Mouse (Mus musculus): ENCODE results near the gene Kdm1a. TPM values are rescaled to one million over a fixed set of nuclear protein-coding genes. Genes with fewer than 3 reads are reported as not detected.

Gene Kdm1a
- total RNA-seq, 1 experiment = 124 TPM

- no peak overlapping the region for H3K27ac ChIP-seq (ENCODE audit: insufficient read depth, low read depth, low read length, poor library complexity, severe bottlenecking)
- H3K4me3 ChIP-seq (ENCODE audit: insufficient read depth in 1 of 2, low read depth in 1 of 2, low read length in 2 of 2, poor library complexity in 1 of 2, severe bottlenecking in 1 of 2) = no peak overlapping the region
- H3K36me3 ChIP-seq (ENCODE audit: control insufficient read depth, insufficient read depth, low read length, poor library complexity, severe bottlenecking) = peaks cover 38% of the 10 kb centered on the region
- no peaks in the 10 kb centered on the region for H3K4me1 ChIP-seq (ENCODE audit: control insufficient read depth in 2 of 2, insufficient read depth in 2 of 2, low read length in 2 of 2, poor library complexity in 1 of 2)
- H3K9me3 ChIP-seq (ENCODE audit: control insufficient read depth, insufficient read depth, low read depth, low read length) = no peaks in the 10 kb centered on the region
- DNase-seq (ENCODE audit: low read depth, low spot score) = no peak
- no peak overlapping the region for H3K9ac ChIP-seq (ENCODE audit: insufficient read depth, low read depth, low read length, poor library complexity, severe bottlenecking)
- in situ Hi-C loops (cut with MboI; ENCODE audit: low sequenced_read_pairs in 2 of 2, unreplicated experiment in 2 of 2) = no loop called here
- TF ChIP-seq ZC3H11A (IDR thresholded peaks at IDR 0.05; ENCODE audit: borderline replicate concordance, low read depth, low read length) (no peak), MAFK (IDR thresholded peaks at IDR 0.05; ENCODE audit: insufficient read depth, low read depth, low read length) (no peak), ZNF384 (IDR thresholded peaks at IDR 0.05; ENCODE audit: low read depth, low read length) (no peak), CHD2 (IDR thresholded peaks at IDR 0.05; ENCODE audit: low read depth, low read length) (no peak), HCFC1 (IDR thresholded peaks at IDR 0.05; ENCODE audit: borderline replicate concordance, insufficient read depth, low read length) (no peak)
Measured at GRCm38 (mm10) chr4:136545151-136545550, 57.4 kb downstream of the Kdm1a start.

- in situ Hi-C loops (cut with MboI; ENCODE audit: low sequenced_read_pairs in 2 of 2, unreplicated experiment in 2 of 2) = no loop called here
- no peaks in the 10 kb centered on the region for H3K9me3 ChIP-seq (ENCODE audit: control insufficient read depth, insufficient read depth, low read depth, low read length)
- no peak for TF ChIP-seq HCFC1 (IDR thresholded peaks at IDR 0.05; ENCODE audit: borderline replicate concordance, insufficient read depth, low read length)
- TF ChIP-seq CHD2 (IDR thresholded peaks at IDR 0.05; ENCODE audit: low read depth, low read length) = no peak
- no peak for TF ChIP-seq MAFK (IDR thresholded peaks at IDR 0.05; ENCODE audit: insufficient read depth, low read depth, low read length)
- TF ChIP-seq ZC3H11A (IDR thresholded peaks at IDR 0.05; ENCODE audit: borderline replicate concordance, low read depth, low read length) = peak; percentile 35; the same call in 1 of the 2 replicates
- no peak for TF ChIP-seq ZNF384 (IDR thresholded peaks at IDR 0.05; ENCODE audit: low read depth, low read length)
- no peak overlapping the region for H3K9ac ChIP-seq (ENCODE audit: insufficient read depth, low read depth, low read length, poor library complexity, severe bottlenecking)
- no peaks in the 10 kb centered on the region for H3K4me1 ChIP-seq (ENCODE audit: control insufficient read depth in 2 of 2, insufficient read depth in 2 of 2, low read length in 2 of 2, poor library complexity in 1 of 2)
- no peak overlapping the region for H3K27ac ChIP-seq (ENCODE audit: insufficient read depth, low read depth, low read length, poor library complexity, severe bottlenecking)
- no peaks in the 10 kb centered on the region; the same call in 1 of the 2 replicates for H3K36me3 ChIP-seq (ENCODE audit: control insufficient read depth, insufficient read depth, low read length, poor library complexity, severe bottlenecking)
- DNase-seq (ENCODE audit: low read depth, low spot score) = peak; percentile 43
- no peak overlapping the region for H3K4me3 ChIP-seq (ENCODE audit: insufficient read depth in 1 of 2, low read depth in 1 of 2, low read length in 2 of 2, poor library complexity in 1 of 2, severe bottlenecking in 1 of 2)
Measured at GRCm38 (mm10) chr4:136526412-136526811, 76.1 kb downstream of the Kdm1a start.

GRCm38 (mm10) chr4:136524309-136524708, 78.2 kb downstream of the Kdm1a start:
- in situ Hi-C loops (cut with MboI; ENCODE audit: low sequenced_read_pairs in 2 of 2, unreplicated experiment in 2 of 2) = no loop called here
- TF ChIP-seq CHD2 (IDR thresholded peaks at IDR 0.05; ENCODE audit: low read depth, low read length) = no peak
- no peak for TF ChIP-seq MAFK (IDR thresholded peaks at IDR 0.05; ENCODE audit: insufficient read depth, low read depth, low read length)
- no peak for TF ChIP-seq ZC3H11A (IDR thresholded peaks at IDR 0.05; ENCODE audit: borderline replicate concordance, low read depth, low read length)
- no peak for TF ChIP-seq HCFC1 (IDR thresholded peaks at IDR 0.05; ENCODE audit: borderline replicate concordance, insufficient read depth, low read length)
- TF ChIP-seq ZNF384 (IDR thresholded peaks at IDR 0.05; ENCODE audit: low read depth, low read length) = no peak
- Histone ChIP-seq H3K36me3 (ENCODE audit: control insufficient read depth, insufficient read depth, low read length, poor library complexity, severe bottlenecking) (no peaks in the 10 kb centered on the region; the same call in 1 of the 2 replicates), H3K9ac (ENCODE audit: insufficient read depth, low read depth, low read length, poor library complexity, severe bottlenecking) (no peak overlapping the region), H3K4me3 (ENCODE audit: insufficient read depth in 1 of 2, low read depth in 1 of 2, low read length in 2 of 2, poor library complexity in 1 of 2, severe bottlenecking in 1 of 2) (no peak overlapping the region), H3K4me1 (ENCODE audit: control insufficient read depth in 2 of 2, insufficient read depth in 2 of 2, low read length in 2 of 2, poor library complexity in 1 of 2) (no peaks in the 10 kb centered on the region), H3K27ac (ENCODE audit: insufficient read depth, low read depth, low read length, poor library complexity, severe bottlenecking) (no peak overlapping the region), H3K9me3 (ENCODE audit: control insufficient read depth, insufficient read depth, low read depth, low read length) (no peaks in the 10 kb centered on the region)
- DNase-seq (ENCODE audit: low read depth, low spot score) = no peak

- Histone ChIP-seq H3K4me3 (ENCODE audit: insufficient read depth in 1 of 2, low read depth in 1 of 2, low read length in 2 of 2, poor library complexity in 1 of 2, severe bottlenecking in 1 of 2) (no peak overlapping the region), H3K4me1 (ENCODE audit: control insufficient read depth in 2 of 2, insufficient read depth in 2 of 2, low read length in 2 of 2, poor library complexity in 1 of 2) (no peaks in the 10 kb centered on the region), H3K9ac (ENCODE audit: insufficient read depth, low read depth, low read length, poor library complexity, severe bottlenecking) (no peak overlapping the region), H3K9me3 (ENCODE audit: control insufficient read depth, insufficient read depth, low read depth, low read length) (no peaks in the 10 kb centered on the region), H3K36me3 (ENCODE audit: control insufficient read depth, insufficient read depth, low read length, poor library complexity, severe bottlenecking) (no peaks in the 10 kb centered on the region; the same call in 1 of the 2 replicates), H3K27ac (ENCODE audit: insufficient read depth, low read depth, low read length, poor library complexity, severe bottlenecking) (no peak overlapping the region)
- TF ChIP-seq CHD2 (IDR thresholded peaks at IDR 0.05; ENCODE audit: low read depth, low read length) (no peak), HCFC1 (IDR thresholded peaks at IDR 0.05; ENCODE audit: borderline replicate concordance, insufficient read depth, low read length) (no peak), ZC3H11A (IDR thresholded peaks at IDR 0.05; ENCODE audit: borderline replicate concordance, low read depth, low read length) (no peak), ZNF384 (IDR thresholded peaks at IDR 0.05; ENCODE audit: low read depth, low read length) (no peak), MAFK (IDR thresholded peaks at IDR 0.05; ENCODE audit: insufficient read depth, low read depth, low read length) (no peak)
- DNase-seq (ENCODE audit: low read depth, low spot score) = no peak
- in situ Hi-C loops (cut with MboI; ENCODE audit: low sequenced_read_pairs in 2 of 2, unreplicated experiment in 2 of 2) = no loop called here
Measured at GRCm38 (mm10) chr4:136521898-136522297, 80.6 kb downstream of the Kdm1a start.

GRCm38 (mm10) chr4:136519866-136520265, 82.7 kb downstream of the Kdm1a start:
- no peak for TF ChIP-seq MAFK (IDR thresholded peaks at IDR 0.05; ENCODE audit: insufficient read depth, low read depth, low read length)
- TF ChIP-seq ZNF384 (IDR thresholded peaks at IDR 0.05; ENCODE audit: low read depth, low read length) = no peak
- no peak for TF ChIP-seq ZC3H11A (IDR thresholded peaks at IDR 0.05; ENCODE audit: borderline replicate concordance, low read depth, low read length)
- TF ChIP-seq CHD2 (IDR thresholded peaks at IDR 0.05; ENCODE audit: low read depth, low read length) = no peak
- TF ChIP-seq HCFC1 (IDR thresholded peaks at IDR 0.05; ENCODE audit: borderline replicate concordance, insufficient read depth, low read length) = no peak

More at GRCm38 (mm10) chr4:136519866-136520265, 82.7 kb downstream of the Kdm1a start:
- Histone ChIP-seq H3K9ac (ENCODE audit: insufficient read depth, low read depth, low read length, poor library complexity, severe bottlenecking) (no peak overlapping the region), H3K9me3 (ENCODE audit: control insufficient read depth, insufficient read depth, low read depth, low read length) (no peaks in the 10 kb centered on the region), H3K4me3 (ENCODE audit: insufficient read depth in 1 of 2, low read depth in 1 of 2, low read length in 2 of 2, poor library complexity in 1 of 2, severe bottlenecking in 1 of 2) (no peak overlapping the region), H3K4me1 (ENCODE audit: control insufficient read depth in 2 of 2, insufficient read depth in 2 of 2, low read length in 2 of 2, poor library complexity in 1 of 2) (no peaks in the 10 kb centered on the region; a peak in 1 of 4 replicates), H3K36me3 (ENCODE audit: control insufficient read depth, insufficient read depth, low read length, poor library complexity, severe bottlenecking) (no peaks in the 10 kb centered on the region; the same call in 1 of the 2 replicates), H3K27ac (ENCODE audit: insufficient read depth, low read depth, low read length, poor library complexity, severe bottlenecking) (no peak overlapping the region)
- no peak for DNase-seq (ENCODE audit: low read depth, low spot score)
- in situ Hi-C loops (cut with MboI; ENCODE audit: low sequenced_read_pairs in 2 of 2, unreplicated experiment in 2 of 2) = no loop called here

Data from ES-E14 (cell line).